Mouse (Mus musculus): Measurements from ENCODE around the gene Ntm.
A peak's percentile ranks its signal among the peaks of the same experiment; 100 is the strongest.

The Ntm gene

DNA sequence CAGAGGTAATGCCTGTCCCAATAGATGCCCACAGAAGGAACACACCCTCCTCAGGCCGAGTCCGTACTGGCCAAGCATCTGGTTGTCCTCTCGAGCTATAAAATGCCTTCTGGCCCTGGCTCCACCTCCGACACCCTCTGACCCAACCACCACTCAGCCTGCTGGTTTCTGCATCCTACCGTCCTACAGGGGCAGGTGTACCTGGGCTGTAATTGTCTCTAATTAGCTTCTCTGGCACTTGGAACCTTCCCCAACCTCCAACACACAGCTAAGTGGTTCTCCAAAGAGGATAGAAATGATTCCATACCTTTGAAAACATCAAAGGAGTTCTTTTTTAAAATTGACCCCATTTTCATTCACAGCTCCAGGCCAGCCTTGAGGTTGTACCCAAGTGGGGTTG lies 311.1 kb downstream of the Ntm start:
- peak; percentile 16 for DNase-seq

DNA sequence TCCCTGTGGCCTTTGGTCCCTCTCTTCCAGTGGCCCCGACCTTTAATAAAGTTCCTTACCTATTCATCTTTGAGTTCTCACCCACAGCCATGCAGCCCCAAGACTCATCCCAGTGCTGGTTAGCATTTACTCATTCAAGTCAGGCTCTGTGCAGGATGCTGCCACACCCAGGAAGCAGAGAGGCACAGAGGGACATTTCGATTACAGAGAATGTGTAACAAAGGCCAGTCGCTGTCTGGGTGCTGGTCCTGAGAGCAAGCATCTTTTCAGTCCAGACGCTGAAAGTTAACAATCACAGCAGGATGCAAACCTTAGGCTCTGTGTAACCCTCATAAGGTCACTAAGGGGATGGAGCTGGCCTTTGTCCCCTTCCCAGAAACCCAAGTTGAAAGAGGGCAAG lies 311.7 kb downstream of the Ntm start:
- peak; percentile 22 for DNase-seq

DNA sequence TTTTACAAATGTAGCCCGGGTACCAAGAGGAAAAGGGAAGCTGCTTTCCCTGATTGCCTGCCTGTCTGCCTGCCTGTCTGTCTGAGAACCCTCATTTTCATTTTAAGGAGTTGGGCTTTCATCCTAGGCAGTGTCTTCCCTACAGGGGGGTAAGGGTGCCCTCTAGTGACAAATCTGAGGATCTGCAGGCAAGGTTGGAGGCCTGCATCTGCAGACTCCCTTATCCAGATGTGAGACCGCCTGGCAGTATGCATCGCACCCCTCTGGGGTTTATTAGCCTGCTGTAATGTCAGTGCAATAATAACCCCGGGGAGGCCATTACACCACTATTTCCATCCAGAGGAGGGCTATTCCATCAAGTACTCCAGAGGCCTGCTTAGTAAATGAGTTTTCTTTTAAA lies 312.3 kb downstream of the Ntm start:
- peak; percentile 55 for DNase-seq

DNA sequence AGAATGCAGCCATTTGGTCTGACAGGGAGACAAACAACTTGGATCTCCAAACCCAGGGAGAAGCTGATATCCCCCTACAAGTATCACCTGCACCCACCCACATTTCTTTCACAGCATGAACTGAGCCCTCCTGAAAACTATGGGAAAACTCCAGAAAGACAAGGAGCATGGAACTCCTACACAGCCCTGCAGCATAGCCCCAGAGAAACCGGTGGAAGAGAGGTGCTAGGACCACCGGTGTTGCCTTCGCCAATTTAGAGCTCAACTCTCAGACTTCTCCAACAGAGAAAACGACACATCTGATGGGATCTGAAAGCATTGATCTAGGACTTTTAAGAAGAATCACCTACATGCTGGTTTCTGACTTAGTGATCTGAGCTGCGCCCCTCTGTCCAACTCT lies 312.7 kb downstream of the Ntm start:
- DNase-seq = no peak

DNA sequence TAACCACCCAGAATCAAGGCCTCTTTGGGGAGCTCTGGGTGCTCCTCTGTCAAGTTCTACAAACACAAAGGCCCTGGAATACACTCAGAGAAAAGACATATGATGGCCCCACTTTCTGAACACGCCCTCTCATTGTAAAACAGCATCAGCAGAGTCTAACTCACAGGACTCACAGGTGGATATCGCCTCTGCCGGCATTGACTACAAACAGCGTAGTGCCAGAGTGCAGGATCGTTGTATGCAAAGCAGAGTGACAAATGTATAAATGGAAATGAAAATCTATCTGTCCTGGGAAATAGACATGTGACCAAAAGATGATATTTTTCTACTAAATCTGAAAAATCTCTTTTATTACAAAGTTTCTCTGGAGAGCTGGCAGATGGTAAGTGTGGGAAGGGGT lies 314.7 kb downstream of the Ntm start:
- DNase-seq = no peak

DNA sequence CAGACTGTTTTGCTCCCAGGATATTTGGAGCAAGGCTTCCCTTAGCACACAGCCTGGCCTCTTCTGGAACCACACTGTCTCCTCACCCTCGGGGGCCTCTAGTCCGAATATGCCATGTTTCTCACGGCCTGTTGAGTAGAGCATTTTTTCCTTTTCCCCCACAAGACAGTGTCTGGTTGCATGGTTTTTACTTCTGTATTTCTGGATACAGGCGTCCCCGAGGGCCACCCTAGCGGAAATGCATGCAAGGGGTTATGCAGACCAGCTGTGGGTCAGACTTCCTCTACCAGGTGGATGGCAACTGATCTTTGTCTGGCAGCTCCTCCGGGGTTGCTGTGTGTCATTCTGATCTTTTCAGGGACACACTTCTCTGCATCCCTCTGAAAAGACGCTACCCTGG lies 315.2 kb downstream of the Ntm start:
- DNase-seq = no peak

DNA sequence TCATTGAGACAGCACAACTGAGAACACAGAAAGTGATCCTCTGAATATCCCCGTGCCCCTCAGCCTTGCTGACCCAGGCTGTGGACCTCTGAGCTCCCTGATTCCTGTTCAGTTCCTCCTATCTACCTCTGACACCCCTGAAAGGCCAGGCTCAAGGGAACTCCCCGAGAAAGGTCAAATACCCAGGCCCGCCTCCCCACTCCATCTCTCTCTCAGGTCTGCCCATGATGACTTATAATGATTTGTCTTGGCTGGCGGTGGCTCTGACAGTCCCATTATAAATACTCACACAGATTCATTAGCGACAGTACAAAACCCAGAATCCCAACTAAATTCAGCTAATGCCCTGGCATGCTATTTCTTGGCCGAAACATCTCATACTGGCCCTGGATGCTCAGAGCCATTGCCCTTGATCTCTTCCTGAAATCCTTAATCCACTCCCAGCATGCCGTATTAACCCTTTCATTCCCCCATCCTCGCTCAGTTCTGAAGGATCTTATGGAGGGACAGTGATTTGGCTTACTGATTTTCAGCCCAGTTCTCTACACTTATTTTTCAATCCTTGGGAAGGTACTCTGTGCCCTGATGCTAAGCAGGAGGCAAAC lies 317.0 kb downstream of the Ntm start:
- no peak for DNase-seq

DNA sequence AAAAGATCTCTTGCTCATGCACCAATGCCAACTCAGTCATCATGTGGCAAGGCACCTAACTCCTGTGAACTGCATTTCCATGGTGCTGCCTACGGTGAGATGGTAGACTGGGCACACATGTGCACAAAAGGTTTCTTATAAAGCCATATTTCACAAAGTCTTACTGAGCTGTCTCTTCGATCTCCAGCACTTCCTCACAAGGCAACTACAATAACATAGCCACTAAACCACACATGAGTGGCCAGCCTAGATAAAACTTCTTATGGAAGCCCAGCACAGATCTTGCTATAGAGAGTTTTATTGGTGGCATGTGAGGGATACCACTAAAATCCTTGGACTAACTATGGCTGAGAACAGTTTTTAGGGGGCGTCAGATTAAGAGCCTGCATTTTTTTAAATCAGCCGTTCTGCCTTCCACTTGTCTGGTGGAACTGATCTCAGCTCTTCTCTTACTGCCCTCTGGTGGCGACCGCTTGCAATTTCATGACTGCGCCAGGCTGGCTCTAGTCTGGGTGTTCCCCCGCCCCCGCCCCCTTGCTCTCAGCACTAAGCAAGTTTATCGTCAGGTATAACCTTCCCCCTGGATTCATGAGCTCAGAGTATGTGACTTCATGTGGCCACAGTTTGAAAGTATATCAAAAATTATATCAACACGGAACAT lies 319.8 kb downstream of the Ntm start:
- peak; percentile 76 for DNase-seq

DNA sequence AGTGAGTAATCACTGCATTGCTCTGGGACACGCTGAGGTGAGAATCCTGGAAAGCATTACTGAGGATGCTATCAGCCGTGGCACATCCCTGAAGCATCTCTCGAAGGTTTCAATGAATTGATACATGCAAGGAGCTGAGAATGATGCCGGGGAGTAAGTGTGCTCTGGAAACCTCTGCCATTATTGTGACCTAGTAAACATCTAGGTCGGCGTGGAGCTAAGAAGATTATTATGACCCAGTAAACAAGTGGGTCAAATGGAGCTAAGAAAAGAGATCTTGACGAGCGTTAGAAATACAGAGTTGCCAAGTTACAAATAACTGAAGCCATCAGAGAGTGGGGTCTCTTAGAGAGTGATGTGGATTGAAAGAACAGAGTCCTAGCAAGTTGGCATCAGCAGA lies 325.6 kb downstream of the Ntm start:
- DNase-seq = no peak

DNA sequence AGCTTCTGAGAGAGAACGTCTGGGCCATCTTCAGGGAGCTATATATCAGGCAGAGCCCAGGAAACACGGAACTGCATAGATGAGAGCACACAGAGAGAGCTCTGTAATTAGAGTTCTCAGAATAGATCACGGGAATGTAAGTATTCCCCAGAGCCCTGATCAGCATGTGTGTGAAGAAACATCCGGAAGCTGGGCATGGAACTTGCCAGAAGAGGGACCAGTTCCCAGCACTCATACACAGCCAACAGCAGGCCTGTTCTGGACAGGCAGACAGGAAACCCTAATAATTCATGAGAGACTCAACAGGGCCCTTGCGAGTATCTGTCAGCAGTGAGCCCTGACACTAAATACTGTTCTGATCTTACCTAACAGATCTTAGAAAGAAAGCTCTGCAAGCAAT lies 345.8 kb downstream of the Ntm start:
- no peak for DNase-seq

DNA sequence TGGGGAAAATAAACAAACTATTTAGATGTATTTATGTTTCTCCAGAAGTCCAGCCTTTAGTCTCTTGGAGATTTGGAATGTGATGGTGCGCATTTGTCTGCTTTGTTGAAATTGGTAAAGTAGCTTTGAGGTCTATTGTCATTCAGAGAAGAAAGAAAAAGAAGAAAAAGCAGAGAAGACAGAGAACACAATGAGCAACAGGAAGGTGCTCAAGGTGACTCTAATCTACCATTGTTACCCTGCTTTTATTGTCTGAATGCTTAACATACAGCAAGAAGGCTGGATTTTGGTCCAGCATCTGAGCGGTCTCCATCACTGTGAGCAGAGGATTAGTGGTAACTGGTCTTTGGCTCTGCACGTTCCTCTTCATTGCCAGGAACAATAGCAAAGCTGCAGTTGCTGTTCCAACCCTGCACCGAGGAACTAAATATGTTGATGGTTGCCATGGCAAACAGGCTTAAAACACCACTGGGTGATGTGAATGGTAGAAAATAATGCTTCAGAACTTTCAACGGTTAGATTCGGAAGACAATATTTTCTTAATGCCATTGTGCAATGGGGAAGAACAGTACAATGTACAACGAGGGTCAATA lies 350.8 kb downstream of the Ntm start:
- no peak for DNase-seq

DNA sequence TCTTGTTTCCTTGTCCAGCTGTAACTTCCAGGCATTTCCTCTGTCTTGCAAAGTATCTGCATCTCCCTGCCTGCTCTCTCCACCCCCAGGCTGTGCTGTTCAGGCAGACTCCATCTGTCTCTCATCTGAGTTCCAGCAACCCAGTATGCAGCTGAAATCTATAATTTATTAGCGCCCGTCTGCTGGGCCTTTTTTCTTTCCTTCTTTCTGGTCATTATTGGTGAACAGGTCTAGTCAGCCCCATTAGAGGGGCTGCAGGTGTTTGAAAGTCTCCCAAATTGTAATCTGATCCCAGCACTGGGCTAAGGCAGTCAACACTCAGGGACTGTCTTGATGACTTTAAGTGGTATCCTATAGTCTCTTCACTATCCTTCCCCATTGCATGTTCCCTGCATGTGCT lies 352.1 kb downstream of the Ntm start:
- no peak for DNase-seq

DNA sequence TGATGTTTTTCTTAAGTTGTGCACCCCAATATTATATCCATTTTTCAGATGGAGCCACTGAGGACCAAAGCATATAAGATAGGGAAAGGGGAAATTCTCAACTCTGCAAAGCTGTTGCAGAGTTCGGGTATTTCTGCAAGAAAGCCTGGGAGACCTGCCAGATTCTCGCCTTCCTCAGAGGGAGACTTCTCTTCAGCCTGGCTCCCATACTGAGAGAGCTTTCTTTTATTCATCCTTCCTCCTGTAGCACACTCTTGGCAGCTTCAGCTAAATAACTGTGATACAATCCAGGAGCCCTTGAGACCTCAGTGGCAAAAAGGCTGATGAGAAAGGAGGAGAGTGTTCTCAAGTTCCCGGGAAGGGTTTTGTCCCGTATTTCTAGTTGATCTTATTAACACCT lies 365.3 kb downstream of the Ntm start:
- DNase-seq = peak; percentile 25

DNA sequence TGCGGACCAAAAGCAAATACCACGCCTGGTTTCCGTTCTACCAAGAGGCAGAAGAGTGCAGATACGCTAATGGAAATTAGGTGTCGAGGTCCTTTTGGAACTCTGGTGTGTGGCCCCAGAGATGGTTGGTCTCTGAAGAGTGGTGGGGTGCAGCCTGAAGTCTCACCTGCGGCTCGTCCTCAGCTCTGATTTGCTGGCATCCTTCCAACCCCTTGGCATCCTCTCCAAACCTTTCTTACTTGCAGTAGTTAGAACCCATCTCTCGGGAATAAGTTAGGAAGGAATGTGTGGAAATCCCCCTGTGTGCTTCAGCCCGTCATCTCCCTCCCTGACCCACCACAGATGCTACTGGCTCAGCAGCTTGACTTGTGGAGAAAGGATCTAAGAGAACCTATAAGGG lies 367.6 kb downstream of the Ntm start:
- peak; percentile 74 for DNase-seq

DNA sequence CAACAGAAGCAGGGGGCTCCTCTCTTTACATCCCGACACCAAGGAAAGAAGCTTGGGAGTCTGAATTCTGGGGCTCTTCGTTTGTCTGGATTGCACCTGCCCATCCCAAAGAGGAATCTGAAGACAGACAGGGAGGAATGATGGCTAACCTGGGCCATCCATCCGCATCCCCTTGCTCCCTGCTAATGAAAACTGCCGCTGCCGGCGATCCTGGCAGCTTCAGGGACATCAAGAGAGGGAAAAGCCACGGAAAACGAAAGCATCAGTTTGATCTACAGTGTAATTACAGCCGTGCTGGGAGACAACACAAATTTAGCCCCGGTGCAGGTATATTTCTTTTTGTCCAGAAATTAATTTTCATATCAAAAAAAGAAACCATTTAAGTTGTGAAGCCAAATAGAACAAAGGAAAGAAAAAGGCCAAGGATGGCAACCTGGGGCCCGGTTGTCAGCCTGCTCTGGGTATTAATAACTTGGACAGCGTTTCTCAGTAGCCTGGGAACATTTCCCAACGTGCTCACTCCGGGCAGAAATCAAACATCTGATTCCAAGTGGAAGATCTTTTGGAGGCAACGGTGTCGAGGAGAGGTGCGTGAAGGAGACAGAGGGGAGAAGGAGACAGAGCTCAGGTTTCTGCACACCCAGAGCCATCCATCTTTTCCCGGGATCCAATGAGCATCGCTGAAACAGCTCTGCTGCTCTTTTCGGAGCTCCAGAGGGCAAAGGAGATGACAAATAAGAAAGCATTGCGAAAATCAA lies 368.2 kb downstream of the Ntm start:
- DNase-seq = peak; percentile 72

DNA sequence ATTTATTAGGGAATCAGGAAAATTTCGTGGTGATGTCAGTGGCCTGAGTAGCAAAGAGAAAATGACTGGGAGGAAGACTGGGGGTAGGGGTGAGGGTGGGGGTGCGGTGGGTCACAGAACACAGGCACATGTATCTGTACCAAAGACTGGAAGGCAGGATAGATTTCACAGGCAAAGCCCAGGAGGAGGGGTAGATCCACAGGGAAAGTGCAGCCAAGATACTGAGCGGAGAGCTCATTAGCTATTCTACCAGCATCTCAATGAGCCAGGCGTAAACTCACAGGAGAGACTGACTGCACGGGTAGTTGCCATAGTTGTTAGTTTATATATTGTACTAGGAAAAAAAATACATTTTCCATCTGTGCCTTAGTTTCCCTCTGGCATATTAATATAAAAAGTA lies 375.6 kb downstream of the Ntm start:
- DNase-seq = no peak

DNA sequence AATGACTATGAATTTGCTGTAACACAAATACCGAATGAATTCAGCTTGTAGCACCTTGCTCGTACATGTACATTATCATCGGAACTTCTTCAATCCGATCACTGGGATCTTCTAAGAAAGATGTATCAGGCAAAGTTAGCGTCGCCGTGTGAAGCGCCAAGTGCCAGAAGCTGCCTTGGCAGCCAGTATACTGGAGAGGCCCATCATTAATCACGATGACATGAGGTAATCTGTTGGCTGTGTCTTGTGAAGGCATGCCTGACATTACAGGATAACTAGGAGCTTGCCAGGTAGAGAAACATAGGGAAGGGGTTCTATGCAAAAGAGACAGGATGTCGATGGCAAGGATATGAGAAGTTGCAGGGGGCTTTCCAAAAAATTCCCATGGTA lies 376.6 kb downstream of the Ntm start:
- no peak for DNase-seq

DNA sequence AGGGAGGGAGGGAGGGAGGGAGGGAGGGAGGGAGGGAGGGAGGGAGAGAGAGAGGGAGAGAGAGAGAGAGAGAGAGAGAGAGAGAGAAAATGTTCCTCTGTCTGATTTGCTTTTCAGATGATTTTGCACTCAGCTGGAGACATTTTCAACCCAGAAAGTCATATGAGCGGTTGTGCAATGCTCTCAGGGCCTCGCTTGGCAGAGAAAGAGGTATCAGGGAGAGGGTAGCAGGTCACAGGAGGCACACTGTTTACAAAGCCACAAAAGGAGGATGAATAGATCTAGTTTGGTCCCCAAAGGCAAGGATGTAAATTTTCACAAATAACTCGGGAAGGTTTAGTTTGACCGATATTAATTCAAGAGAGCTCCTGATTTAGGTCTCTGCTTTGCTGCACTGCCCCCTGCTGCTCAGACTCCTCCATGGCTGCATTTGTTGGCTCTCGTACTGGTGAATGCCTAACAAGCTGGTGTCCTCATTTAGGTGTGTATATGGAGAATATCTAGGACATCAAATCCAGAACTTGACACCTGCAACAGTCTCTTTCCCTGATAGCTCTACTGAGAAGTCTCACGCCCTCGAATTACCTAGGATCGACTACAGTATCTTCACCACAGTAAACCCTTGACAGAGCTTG lies 377.1 kb downstream of the Ntm start:
- peak; percentile 85 for DNase-seq

DNA sequence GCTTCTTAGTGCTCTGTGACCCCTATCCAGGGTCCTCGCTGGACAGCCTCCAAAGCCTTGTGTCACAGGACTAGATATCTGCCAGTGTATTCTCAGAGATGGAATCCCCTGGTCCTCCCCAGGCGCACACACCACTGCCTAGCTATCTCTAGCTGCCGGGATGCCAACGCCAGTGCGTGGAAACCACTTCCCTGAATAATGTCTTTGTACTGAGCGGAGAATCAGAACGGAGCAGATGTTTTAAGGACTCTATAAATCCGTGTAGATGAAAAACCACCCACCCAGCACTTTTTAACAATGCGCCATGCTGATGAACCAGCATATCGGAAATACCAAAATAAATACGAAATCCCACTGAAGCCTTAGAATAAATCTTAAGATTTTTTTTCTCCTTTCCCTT lies 384.7 kb downstream of the Ntm start:
- DNase-seq = peak; percentile 50

DNA sequence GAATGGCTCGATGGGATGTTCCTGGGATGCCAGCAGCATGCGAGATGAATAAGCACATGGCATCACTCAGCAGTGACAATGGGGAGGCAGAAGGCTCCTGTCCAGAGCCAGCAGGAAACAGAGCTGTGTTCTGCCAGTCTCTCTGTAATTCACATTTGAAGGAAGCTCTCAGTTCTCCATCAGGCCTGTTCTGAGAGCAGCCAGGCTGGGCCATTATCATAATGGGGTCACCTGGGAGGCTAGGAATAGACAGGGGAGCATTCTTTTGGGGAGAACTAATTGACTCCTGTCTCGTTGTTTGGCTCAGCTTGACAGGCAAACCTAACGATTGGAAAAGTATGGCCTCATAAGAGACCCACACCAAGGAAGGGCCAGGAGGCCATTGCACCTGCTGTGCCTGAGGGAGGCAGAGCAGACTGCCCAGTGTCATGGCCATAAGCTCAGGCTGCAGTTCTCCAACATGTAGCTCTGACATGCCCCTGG lies 386.8 kb downstream of the Ntm start:
- DNase-seq = peak; percentile 97

DNA sequence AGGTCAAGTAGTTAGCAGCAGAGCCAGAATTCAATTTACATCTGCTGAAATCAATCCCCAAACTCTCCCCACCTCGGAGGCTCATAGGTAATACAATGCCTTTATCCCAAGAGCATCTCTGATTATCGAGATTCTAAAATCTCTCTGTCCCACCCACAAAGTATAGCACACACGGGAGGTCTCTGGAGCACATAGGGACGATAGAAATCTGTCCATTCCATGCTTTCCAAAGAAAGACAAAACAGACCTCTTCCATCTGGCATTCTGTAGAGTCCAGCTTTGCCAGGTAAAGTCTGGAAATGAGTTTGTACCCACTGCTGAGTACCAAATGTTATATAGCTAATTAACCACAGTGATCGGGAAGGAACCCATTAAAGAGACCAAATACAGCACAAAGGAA lies 388.4 kb downstream of the Ntm start:
- DNase-seq = peak; percentile 85

DNA sequence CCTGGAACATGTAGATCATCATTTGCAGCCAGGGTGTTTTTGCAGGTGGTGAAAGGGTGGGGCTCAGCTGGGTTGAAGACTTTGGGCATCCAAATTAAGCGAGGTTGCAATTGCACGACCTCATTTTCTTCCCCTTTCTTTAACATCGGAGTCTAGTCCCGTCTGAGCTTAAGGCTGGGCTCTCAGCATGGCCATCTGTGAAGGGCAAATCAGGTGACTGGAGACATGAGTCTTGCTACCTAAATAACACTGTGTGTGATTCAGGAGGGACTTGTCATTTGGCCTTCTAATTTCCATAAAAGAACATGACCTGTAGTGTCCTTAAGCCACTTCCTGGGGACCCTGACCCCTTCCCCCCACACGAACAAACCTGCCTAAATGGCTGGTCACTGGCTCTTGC lies 394.4 kb downstream of the Ntm start:
- DNase-seq = peak; percentile 60

DNA sequence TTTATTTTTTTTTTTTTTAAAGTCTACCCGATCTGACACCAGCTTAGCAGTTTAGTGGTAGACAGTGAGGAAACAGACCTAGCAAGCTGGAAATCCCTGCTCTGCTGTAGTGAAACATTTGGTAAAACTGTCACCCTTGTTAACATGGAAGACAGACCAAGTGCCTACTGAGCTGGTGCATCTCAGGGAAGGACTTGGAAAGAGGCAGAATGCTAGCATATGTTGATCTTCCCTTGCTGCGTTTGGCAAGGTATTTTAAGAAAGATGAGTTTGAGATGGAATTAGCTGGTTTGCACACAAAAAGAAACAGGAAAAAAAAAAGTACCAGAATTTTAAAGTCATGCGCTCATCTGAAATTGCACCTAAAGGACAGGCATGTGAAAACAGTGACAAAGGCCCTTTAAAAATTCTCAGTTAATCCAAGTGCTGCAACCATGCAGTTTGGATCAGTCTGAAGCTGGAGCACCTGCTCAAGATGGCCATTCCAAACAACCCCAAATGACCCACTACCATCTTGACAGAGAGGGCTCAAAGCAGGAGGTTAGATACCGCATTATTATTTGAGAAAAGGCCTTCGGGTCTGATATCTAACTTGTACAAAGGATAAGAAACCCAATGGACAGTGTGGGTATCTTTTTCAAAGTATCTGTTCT lies 400.4 kb downstream of the Ntm start:
- DNase-seq = peak; percentile 62
